Mouse (Mus musculus) left cerebral cortex, postnatal 10 days (tissue): ENCODE results near the gene Mbnl1. TPM values are rescaled to one million over a fixed set of nuclear protein-coding genes. Genes with fewer than 3 reads are reported as not detected.

Experiments used
- DNase-seq, 2 experiments: peaks; one replicate each; pipeline ENCODE4 v3.0.0; 2021 to 2022; ENCODE audit warnings: low spot score in 2 of 2, mixed read lengths in 1 of 2; ENCODE audit errors: extremely low spot score in 1 of 2
- intact Hi-C: fragments of 180-260 bp; cut with DNase I; formaldehyde crosslinking; loops from one replicate; pipeline ENCODE4 v1.15.1; 2025
- total RNA-seq, 2 experiments: library from RNA; stranded (reverse); gene quantifications; 2 replicates each; pipeline ENCODE4 v1.2.3; 2021

The Mbnl1 gene
- total RNA-seq, 2 experiments from 2014 or later, result 86.1 to 96.2 TPM

DNA sequence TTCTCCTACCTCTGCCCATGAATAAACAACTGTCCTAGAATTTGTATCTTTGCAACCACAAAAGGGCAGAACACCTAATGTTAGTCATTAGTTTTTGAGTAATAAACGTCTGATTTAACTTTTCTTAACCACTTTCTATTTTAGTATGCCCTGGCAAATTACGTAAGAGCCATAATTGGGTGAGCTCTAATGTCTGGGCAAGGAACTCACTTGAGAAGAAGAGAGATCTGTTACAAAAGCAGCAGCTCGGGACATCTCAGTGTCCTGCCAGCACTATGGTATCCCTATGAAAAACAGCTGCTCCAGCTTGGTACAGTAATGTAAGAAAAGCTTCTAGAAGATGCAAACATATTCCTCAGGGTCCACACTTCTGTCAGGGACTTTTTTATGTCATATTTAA, 109.5 kb downstream of the Mbnl1 start:
- intact Hi-C loops, result no loop called here

GRCm38 (mm10) chr3:60582620-60583019, 110.0 kb downstream of the Mbnl1 start:
- intact Hi-C loops, result no loop called here
- DNase-seq, result no peak

More for the DNA sequence above, 109.5 kb downstream of the Mbnl1 start:
- no peak for DNase-seq

GRCm38 (mm10) chr3:60584704-60585103, 112.1 kb downstream of the Mbnl1 start:
- no peak for DNase-seq
- intact Hi-C loops, result no loop called here

DNA sequence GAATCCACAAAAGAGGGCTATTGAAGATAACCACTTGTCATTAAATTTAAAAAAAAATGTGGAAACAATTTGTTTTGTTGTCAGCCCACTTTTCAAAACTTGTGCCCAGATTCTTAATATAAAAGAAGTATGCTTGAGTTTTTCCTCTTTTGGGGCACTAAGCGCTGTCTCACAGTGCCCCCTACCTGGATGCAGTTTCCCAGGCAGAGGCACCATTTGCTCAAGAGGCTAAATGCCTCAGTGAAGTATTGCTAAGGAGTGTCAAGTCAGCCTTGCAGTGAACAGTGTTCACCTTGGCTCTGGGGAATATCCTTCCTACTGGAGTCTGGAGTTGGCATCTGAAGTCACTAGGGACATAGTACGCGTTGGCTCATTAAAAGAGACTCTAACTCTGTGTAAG, 113.4 kb downstream of the Mbnl1 start:
- intact Hi-C loops, result no loop called here
- DNase-seq, result no peak

DNA sequence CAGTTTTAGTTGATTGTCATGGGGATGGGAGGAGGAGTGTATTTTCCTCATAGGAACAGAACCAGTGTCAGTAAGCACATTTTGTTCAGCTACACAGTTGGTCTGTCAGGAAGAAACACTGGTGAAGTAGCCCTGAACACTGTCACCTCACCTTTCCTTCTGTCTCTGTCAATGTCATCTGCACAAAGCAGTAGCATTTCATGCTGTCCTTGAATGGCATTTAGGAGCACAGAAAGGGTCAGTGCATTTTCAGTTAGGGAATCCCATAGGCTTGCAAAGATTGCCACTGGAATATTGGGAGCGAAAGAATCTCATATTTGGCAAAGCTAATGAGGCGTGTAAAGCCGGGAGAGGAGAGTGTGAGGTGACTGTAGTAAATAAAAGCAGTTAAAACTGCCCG, 114.5 kb downstream of the Mbnl1 start:
- intact Hi-C loops, result no loop called here
- no peak for DNase-seq

- DNase-seq, result no peak
- intact Hi-C loops, result no loop called here
Measured at GRCm38 (mm10) chr3:60589361-60589760, 116.7 kb downstream of the Mbnl1 start.

DNA sequence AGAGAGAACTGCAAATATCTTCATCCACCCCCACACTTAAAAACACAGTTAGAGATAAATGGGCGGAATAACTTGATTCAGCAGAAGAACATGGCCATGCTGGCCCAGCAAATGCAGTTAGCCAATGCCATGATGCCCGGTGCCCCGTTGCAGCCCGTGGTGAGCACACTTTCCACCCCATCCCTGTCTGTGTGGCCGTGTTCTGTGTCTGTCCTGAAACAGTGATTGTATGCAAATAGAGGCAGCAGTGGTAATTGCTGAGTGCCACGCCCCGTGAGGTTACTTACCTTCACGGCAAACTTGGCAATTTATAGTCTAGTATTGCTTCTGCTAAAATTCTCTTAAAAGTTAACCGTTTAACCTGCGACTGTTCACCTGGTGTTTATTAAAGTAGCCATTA, 123.0 kb downstream of the Mbnl1 start:
- no peak for DNase-seq
- intact Hi-C loops, result loop anchor here (5.0 kb wide), 1 partner anchor 68 kb away; no protein-coding TSS in a partner anchor

GRCm38 (mm10) chr3:60596985-60597384, 124.4 kb downstream of the Mbnl1 start:
- intact Hi-C loops, result loop anchor here (5.0 kb wide), 1 partner anchor 70 kb away; no protein-coding TSS in a partner anchor
- DNase-seq, result no peak

DNA sequence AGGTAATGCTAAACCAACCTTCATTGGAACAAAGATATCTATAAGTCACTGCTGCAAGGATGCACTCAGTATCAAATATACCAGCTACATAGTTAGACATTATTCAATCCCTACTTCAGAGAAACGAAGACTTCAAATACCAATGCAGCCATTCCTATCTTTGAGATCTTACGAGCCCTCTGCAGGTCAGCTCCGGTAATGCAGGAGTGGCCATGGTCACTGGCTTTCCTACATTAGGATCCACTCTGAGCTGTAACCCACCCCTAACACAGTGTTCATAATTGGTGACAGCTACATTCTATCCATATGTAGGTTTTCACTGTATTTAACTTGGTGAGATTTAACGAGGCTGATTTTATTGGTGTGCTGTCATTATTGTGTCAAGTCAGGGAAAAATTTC, 129.1 kb downstream of the Mbnl1 start:
- DNase-seq, result peak; percentile 56 to 69
- intact Hi-C loops, result no loop called here

DNA sequence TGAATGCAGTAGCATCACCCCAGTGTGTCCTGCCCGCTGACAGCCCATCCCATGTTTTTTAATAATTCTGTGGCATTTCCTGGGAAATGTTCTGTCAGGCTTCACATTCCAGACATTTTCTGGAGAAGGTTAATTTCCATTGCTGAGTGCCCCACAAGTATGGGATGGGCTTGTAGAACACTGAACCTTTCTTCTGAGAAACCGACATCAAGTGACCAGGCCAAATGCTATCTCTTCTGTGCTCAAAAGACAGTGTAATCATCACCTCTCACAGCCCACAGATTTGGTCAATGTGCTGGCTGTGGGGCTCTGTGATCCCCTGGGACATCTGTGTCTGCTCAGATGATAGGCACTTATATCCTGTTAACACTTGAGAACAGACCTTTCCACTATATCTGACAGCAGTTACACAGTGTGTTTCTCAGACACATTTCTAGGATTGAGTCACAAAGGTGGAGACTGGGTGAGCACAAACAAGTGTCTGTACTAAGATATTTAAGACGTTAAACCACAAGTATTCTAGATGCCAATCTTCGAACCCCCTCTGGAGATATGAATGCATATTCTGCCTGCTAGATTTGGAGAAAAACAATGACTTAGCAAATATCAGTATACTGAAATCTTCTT, 130.4 kb downstream of the Mbnl1 start:
- intact Hi-C loops, result no loop called here
- no peak for DNase-seq

- no peak for DNase-seq
- intact Hi-C loops, result no loop called here
Measured at GRCm38 (mm10) chr3:60603637-60604036, 131.0 kb downstream of the Mbnl1 start.

DNA sequence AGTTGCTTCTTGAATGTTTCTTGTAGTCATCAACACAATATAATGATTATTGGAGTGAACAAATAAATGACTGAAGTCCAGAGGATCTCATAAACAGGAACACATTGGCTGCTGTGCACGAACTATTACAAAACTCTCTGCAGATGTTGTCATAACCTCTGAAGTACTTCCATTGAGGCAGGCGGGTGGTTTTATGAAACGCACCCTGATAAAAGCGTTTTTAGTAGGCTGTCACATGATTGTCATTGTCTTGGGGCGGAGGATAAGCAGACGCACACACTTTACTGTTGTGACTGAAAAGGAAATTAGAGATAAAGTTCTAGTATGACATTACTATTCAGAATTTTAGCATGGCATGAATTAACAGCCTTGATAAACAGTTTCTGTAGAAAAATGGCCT, 131.6 kb downstream of the Mbnl1 start:
- intact Hi-C loops, result no loop called here
- no peak for DNase-seq

DNA sequence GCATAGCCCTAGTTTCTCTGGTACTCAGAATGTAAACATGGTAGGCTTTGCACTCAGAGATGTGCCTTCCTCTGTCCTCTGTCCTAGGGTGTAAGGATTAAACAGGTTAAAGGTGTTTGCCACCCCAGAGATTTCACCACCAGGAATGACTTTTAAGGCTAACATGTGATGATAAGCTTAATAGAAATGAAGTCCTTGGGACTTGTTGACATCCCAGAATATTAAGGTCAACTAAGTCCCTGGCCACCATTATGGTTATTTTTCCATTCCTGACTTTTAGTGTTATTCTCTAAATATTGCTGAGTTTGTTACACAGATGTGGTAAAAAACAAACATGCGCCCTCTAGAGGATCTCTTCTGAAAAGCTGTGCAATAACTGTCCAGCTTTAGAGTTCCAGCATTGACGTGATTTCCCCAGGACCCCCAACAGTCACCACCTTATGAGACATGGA, 136.3 kb downstream of the Mbnl1 start:
- DNase-seq, result no peak
- intact Hi-C loops, result no loop called here

- intact Hi-C loops, result loop anchor here (5.0 kb wide), 1 partner anchor 110 kb away; no protein-coding TSS in a partner anchor
- DNase-seq, result peak; percentile 40 to 42
Measured at GRCm38 (mm10) chr3:60611839-60612238, 139.2 kb downstream of the Mbnl1 start.

DNA sequence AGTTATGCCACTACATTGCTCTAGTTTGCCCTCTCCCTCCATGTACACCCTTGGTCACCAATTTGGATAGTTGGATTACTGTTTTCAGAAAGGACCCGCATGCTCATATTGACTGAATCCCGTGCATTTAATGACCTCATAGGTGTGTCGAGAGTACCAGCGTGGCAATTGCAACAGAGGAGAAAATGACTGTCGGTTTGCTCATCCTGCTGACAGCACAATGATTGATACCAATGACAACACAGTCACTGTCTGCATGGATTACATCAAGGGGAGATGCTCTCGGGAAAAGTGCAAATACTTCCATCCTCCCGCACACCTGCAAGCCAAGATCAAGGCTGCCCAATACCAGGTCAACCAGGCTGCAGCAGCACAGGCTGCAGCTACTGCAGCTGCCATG, 140.5 kb downstream of the Mbnl1 start:
- intact Hi-C loops, result loop anchor here (5.0 kb wide), 1 partner anchor 111 kb away; no protein-coding TSS in a partner anchor
- no peak for DNase-seq

- peak in 1 of 2 experiments; percentile 25 for DNase-seq
- intact Hi-C loops, result loop anchor here (5.0 kb wide), 1 partner anchor 112 kb away; no protein-coding TSS in a partner anchor
Measured at GRCm38 (mm10) chr3:60614516-60614915, 141.9 kb downstream of the Mbnl1 start.

- intact Hi-C loops, result no loop called here
- DNase-seq, result no peak
Measured at GRCm38 (mm10) chr3:60615057-60615606, 142.5 kb downstream of the Mbnl1 start.

- intact Hi-C loops, result no loop called here
- no peak for DNase-seq
Measured at GRCm38 (mm10) chr3:60615615-60616014, 143.0 kb downstream of the Mbnl1 start.

DNA sequence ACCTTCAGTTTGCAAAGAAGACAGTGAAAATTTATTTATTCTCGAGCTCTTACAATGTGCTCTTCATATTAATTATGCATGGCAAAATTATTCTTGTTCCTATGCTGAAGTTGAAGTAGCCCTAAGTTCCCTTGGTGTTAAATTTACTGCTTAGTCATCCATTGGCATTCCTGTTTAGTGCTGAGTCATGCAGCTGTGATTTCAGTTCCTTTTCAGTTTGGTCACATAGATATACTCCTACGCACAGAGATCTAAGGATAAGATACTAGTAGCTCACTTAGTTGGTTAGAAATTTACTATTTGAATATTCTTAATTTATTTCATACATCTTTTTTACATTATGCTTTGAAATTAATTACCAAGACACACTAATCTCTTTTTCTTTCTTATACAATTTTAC, 143.5 kb downstream of the Mbnl1 start:
- intact Hi-C loops, result no loop called here
- no peak for DNase-seq

GRCm38 (mm10) chr3:60617643-60618042, 145.0 kb downstream of the Mbnl1 start:
- intact Hi-C loops, result no loop called here
- no peak for DNase-seq
